Mouse (Mus musculus) neural tube, embryonic 12.5 days (tissue): ENCODE measurements around the gene Aurkaip1. TPM values are rescaled to one million over a fixed set of nuclear protein-coding genes. Genes with fewer than 3 reads are reported as not detected.
A peak's percentile ranks its signal among the peaks of the same experiment; 100 is the strongest.

Experiments
- ATAC-seq: fragments of 200-750 bp; cut with Nextera tagmentation; 2 replicates; pipeline ENCODE4 v1.8.0; 2017; ENCODE audit warnings: low read depth, mild to moderate bottlenecking, moderate TSS enrichment, moderate library complexity; ENCODE audit not compliant: low FRiP score
- H3K27ac ChIP-seq: fragments of 300-500 bp; sonication (generic); 2 replicates; pipeline ENCODE4 v1.5.1; 2016
- H3K27me3 ChIP-seq: fragments of 300-500 bp; sonication (generic); replicated peaks from 2 replicates; pipeline ENCODE4 v1.6.1; 2016; ENCODE audit warnings: mild to moderate bottlenecking
- H3K36me3 ChIP-seq: fragments of 300-500 bp; sonication (generic); 2 replicates; pipeline ENCODE4 v1.6.1; 2016; ENCODE audit warnings: mild to moderate bottlenecking
- H3K4me1 ChIP-seq: fragments of 300-500 bp; sonication (generic); 2 replicates; pipeline ENCODE4 v1.6.1; 2016
- H3K4me2 ChIP-seq: fragments of 300-500 bp; sonication (generic); replicated peaks from 2 replicates; pipeline ENCODE4 v1.6.1; 2016; ENCODE audit warnings: mild to moderate bottlenecking
- H3K4me3 ChIP-seq: fragments of 300-500 bp; sonication (generic); 2 replicates; pipeline ENCODE4 v1.5.1; 2016
- H3K9ac ChIP-seq: fragments of 300-500 bp; sonication (generic); 2 replicates; pipeline ENCODE4 v1.6.1; 2016; ENCODE audit warnings: mild to moderate bottlenecking
- H3K9me3 ChIP-seq: fragments of 300-500 bp; sonication (generic); 2 replicates; pipeline ENCODE4 v1.6.1; 2016; ENCODE audit warnings: mild to moderate bottlenecking
- WGBS: fragments of 180-500 bp; shearing (Covaris S2); methylation state at CpG from one replicate; pipeline ENCODE4 v1.1.7; 2016; 5-methylcytosine and 5-hydroxymethylcytosine counted together
- polyA plus RNA-seq: library from polyadenylated mRNA; unstranded; fragments of >200 nt; fragmentation: Nextera tagmentation; extraction: Ambion mirVana; gene quantifications from 2 replicates; pipeline ENCODE4 v1.2.1, GENCODE M21; 2016

Gene Aurkaip1
- polyA plus RNA-seq, 1 experiment from 2014 or later = 142 TPM

GRCm38 (mm10) chr4:155833234-155833633 lies 2.2 kb downstream of the Aurkaip1 start:
- H3K36me3 ChIP-seq = peaks cover 11% of the 10 kb centered on the region
- H3K9ac ChIP-seq = no peak overlapping the region
- peaks cover 19% of the 10 kb centered on the region for H3K4me1 ChIP-seq
- ATAC-seq = no peak
- WGBS = 91% methylated on average over 4 of the region's 4 CpGs
- H3K4me3 ChIP-seq = no peak overlapping the region
- no peaks in the 10 kb centered on the region for H3K27me3 ChIP-seq
- no peaks in the 10 kb centered on the region for H3K9me3 ChIP-seq
- H3K27ac ChIP-seq = no peak overlapping the region
- peak overlapping the region; percentile 83; the same call in 1 of the 2 replicates for H3K4me2 ChIP-seq

DNA sequence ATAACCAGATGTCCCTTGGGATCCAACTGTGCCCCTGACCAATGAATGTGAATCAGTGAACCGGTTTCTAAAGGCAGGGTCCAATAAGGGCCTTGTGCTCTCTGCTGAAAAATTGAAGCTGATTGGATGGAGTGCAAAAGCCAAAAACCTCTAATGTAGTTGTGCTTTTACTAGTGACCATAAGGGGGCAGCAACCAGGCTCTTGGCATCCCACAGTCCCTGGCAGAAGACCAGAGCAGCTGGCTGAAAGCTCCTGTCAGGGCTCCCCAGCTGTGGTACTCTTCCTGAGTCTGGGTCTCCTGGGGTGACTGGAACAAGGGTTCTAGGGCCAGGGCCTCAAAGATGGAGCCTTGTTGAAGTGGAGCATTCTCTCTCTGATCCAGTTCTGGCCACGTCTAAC lies 2.8 kb downstream of the Aurkaip1 start:
- peaks cover 11% of the 10 kb centered on the region for H3K36me3 ChIP-seq
- H3K4me3 ChIP-seq = no peak overlapping the region
- no peak overlapping the region for H3K4me2 ChIP-seq
- peak; percentile 25 for ATAC-seq
- H3K27me3 ChIP-seq = no peaks in the 10 kb centered on the region
- peaks cover 19% of the 10 kb centered on the region for H3K4me1 ChIP-seq
- WGBS = 42% methylated on average over 2 of the region's 2 CpGs
- no peaks in the 10 kb centered on the region for H3K9me3 ChIP-seq
- no peak overlapping the region for H3K27ac ChIP-seq
- H3K9ac ChIP-seq = no peak overlapping the region

DNA sequence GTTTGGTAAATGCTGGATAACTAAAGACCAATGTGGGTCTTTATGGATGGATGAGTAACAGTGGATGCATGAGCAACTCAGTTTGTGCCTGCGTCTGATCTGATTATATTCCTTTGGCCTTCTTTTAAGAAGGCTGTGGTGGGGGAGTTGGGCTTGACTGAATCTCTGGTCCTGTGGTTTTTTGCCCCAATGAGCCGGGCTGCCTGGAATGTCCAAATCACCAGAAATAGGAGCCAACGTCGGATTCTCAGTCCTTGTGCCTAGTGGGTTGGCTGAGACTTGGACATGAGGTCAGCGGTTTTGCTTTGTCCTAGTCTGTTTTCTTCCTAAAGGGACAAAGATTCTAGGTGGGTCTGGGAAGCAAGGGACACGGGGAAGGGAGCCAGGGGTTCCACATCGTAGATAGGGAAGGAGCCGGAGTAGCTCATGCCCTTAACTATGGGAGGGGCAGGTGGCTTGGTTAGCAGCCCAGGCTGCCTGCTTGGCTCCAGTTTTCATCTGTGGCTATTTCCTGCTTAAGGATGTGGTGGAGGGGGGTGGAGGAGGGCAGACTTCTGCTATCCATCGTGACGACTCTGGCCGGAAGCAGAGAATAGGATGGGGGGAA lies 6.4 kb downstream of the Aurkaip1 start:
- Histone ChIP-seq H3K27ac (no peak overlapping the region), H3K9ac (no peak overlapping the region), H3K4me3 (no peak overlapping the region), H3K27me3 (peaks cover 13% of the 10 kb centered on the region), H3K36me3 (peaks cover 11% of the 10 kb centered on the region), H3K4me2 (no peak overlapping the region), H3K4me1 (peaks cover 31% of the 10 kb centered on the region), H3K9me3 (no peaks in the 10 kb centered on the region)
- ATAC-seq = no peak
- WGBS = 84% methylated on average over 11 of the region's 11 CpGs

DNA sequence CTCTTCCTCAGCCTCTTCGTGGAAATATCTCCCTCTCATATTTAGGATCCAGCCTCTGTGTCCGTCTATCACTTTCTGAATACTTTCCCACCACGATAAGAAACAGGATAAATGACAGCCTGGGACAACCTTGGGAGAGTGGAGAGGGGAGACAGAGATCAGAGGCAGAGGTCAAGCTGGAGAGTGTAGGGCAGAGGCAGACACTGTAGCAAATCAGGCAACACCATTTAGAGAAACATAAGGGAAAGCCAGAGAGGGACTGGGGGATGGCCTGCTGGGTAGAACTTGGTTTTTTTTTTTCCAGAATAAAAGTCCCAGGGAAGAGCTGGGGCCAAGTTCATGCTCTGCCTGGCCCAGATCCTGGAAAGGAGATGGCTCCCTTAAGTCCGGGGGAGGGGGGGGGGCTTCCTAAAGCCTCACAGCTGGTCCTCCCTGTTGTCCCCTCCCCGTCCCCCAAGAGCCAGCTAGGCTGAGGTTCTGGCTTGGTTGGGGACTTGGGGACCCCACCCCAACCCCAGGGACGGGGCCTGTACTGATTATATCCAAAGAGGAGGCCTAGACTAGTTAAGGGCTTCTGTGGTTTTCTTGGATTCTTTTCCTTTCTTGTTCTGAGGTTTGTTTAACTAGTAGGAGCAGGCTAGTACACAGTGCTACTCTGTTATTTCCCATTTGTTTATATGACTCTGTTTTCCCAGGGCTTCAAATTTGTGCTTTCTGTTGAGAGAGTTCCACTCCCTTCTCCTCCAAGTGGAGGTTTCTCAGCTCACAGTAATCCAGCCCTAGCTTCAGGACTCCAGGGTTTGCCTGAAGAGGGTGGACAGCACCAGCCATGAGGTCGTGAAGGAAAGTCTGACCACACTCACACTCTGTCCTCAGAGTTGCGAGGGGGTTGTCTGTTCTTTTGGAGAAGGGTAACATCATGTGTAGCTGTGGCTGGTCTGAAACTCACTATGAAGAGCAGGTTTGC lies 7.4 kb downstream of the Aurkaip1 start:
- no peak overlapping the region for H3K9ac ChIP-seq
- H3K4me1 ChIP-seq = peaks cover 25% of the 10 kb centered on the region
- H3K27ac ChIP-seq = no peak overlapping the region
- 65% methylated on average over 8 of the region's 8 CpGs for WGBS
- peaks cover 13% of the 10 kb centered on the region for H3K27me3 ChIP-seq
- no peaks in the 10 kb centered on the region for H3K9me3 ChIP-seq
- ATAC-seq = no peak
- 0 out of 2 replicates have a peak, but pooled peaks cover 2% of the 10 kb centered on the region for H3K36me3 ChIP-seq
- H3K4me3 ChIP-seq = no peak overlapping the region
- H3K4me2 ChIP-seq = peak overlapping the region; percentile 63; the same call in 1 of the 2 replicates

DNA sequence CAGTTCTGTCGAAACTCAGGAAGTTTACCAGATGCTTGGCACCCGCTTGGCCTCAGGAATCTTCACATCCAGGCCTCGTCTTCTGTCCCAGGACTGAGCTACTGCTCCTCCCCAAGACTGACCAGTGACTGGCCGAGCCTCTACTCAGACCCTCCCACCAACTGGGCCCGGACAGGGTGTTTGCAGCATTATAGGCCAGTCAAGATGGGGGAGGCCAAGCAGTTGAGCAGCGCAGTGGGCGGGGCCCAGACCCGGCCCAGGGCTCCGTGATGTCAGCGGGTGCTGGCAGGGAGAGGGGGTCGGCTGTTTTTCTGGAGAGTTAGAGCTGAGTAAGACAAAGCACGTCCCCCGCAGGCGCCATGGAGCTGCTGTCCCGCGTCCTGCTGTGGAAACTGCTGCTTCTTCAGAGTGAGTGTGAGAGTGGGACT lies 8.4 kb downstream of the Aurkaip1 start, which contains the start of gene Mxra8:
TSS of gene Mxra8 (plus strand) at position 198 of the 428 bp plus-strand sequence.
- peaks cover 13% of the 10 kb centered on the region for H3K27me3 ChIP-seq
- peak within 1 kb of the TSS; percentile 26 for H3K4me3 ChIP-seq
- ATAC-seq = peak; percentile 56
- H3K4me1 ChIP-seq = peaks cover 21% of the 10 kb centered on the region
- no peaks in the 10 kb centered on the region for H3K9me3 ChIP-seq
- H3K36me3 ChIP-seq = no peaks in the 10 kb centered on the region
- H3K27ac ChIP-seq = no peak within 1 kb of the TSS
- WGBS = 3% methylated on average over 16 of the region's 16 CpGs
- H3K4me2 ChIP-seq = peak within 1 kb of the TSS; percentile 63
- peak within 1 kb of the TSS; percentile 49 for H3K9ac ChIP-seq

DNA sequence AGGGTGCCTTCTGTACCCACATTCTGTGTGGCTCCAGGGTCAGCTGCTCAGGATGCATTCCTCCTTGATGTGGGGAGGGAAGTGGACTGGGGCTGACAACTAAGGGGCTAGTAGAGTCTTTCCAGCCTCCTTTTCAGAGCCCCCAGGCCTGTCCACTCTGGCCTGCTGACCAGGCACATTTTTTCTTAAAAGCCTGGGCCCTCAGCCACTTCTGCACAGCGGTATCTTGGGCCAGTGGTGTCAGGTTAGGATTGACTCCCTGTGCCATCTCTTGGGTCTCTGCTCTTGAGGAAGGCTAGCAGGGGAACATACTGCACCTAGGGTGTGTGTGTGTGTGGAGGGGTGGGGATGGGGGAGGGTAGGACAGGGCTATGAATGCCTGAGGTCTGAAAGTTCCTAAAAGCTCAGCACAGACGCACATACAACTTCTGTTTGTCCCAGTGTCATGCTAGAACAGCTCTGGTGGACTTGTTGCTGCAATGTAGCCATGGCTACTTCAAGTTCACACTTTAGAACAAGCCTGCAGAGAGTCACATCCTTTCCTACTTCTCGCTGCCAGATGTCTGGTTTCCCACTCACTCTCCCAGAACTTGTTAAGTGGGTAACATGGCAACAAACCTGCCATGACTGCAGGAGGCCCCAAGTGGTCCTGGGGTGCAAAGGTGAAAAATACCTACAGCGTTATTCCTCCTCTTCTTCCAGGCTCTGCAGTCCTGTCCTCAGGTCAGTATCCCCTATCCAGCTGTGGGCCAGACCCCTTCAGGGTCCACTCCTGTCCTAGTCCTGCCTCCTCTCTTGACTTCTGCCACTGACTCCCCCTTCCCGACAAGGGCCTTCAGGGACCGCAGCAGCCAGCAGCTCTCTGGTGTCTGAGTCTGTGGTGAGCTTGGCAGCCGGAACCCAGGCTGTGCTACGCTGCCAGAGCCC lies 9.3 kb downstream of the Aurkaip1 start:
- peak; percentile 31; the same call in 1 of the 2 replicates for ATAC-seq
- Histone ChIP-seq H3K4me3 (peak overlapping the region; percentile 26), H3K4me2 (peak overlapping the region; percentile 63), H3K9ac (peak overlapping the region; percentile 49), H3K27me3 (peaks cover 13% of the 10 kb centered on the region), H3K36me3 (no peaks in the 10 kb centered on the region), H3K9me3 (no peaks in the 10 kb centered on the region), H3K27ac (no peak overlapping the region), H3K4me1 (peaks cover 21% of the 10 kb centered on the region)
- 12% methylated on average over 8 of the region's 8 CpGs for WGBS

DNA sequence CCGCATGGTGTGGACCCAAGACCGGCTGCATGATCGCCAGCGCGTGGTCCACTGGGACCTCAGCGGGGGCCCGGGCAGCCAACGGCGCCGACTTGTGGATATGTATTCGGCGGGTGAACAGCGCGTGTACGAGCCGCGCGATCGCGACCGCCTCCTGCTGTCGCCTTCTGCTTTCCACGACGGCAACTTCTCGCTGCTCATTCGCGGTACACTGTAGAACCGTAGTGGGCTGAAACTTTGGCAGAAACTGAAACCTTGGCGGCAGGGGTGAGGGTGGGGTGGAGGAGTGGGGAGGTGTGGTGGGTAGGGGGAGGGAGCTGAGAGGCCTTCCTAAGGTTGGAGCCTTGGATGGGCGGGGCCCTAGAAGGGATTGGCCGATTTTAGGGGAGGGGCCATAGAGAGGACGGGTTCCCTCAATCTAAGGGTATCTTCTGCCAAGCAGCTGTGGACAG lies 10.0 kb downstream of the Aurkaip1 start:
- under 1% methylated on average over 32 of the region's 32 CpGs for WGBS
- no peak for ATAC-seq
- H3K4me3 ChIP-seq = peak overlapping the region; percentile 26

DNA sequence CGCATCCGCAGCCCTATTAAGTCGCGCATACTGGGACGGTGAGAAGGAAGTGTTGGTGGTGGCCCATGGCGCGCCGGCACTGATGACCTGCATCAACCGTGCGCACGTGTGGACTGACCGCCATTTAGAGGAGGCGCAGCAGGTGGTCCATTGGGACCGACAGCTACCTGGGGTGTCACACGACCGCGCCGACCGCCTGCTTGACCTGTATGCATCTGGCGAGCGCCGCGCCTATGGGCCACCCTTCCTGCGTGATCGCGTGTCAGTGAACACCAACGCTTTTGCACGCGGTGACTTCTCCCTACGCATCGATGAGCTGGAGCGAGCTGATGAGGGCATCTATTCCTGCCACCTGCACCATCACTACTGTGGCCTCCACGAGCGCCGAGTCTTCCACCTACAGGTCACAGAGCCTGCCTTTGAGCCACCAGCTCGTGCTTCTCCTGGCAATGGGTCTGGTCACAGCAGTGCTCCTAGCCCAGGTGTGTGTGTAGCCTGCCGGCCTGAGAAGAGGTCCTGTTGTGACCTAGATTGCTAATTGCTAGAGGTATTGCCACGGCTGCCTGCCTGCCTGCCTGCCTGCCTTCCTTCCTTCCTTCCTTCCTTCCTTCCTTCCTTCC lies 10.7 kb downstream of the Aurkaip1 start:
- Histone ChIP-seq H3K9ac (0 out of 2 replicates have a peak overlapping the region, but pooled peaks have one; percentile 36), H3K36me3 (no peaks in the 10 kb centered on the region), H3K4me2 (peak overlapping the region; percentile 63), H3K4me3 (0 out of 2 replicates have a peak overlapping the region, but pooled peaks have one; percentile 26), H3K27me3 (peaks cover 13% of the 10 kb centered on the region), H3K4me1 (peaks cover 25% of the 10 kb centered on the region), H3K9me3 (no peaks in the 10 kb centered on the region), H3K27ac (no peak overlapping the region)
- no peak for ATAC-seq
- WGBS = 29% methylated on average over 38 of the region's 38 CpGs

More for the DNA sequence above, 10.0 kb downstream of the Aurkaip1 start:
- H3K9ac ChIP-seq = peak overlapping the region; percentile 36
- H3K27me3 ChIP-seq = peaks cover 13% of the 10 kb centered on the region
- H3K27ac ChIP-seq = no peak overlapping the region
- H3K4me2 ChIP-seq = peak overlapping the region; percentile 63
- H3K4me1 ChIP-seq = peaks cover 21% of the 10 kb centered on the region
- H3K36me3 ChIP-seq = no peaks in the 10 kb centered on the region
- H3K9me3 ChIP-seq = no peaks in the 10 kb centered on the region

DNA sequence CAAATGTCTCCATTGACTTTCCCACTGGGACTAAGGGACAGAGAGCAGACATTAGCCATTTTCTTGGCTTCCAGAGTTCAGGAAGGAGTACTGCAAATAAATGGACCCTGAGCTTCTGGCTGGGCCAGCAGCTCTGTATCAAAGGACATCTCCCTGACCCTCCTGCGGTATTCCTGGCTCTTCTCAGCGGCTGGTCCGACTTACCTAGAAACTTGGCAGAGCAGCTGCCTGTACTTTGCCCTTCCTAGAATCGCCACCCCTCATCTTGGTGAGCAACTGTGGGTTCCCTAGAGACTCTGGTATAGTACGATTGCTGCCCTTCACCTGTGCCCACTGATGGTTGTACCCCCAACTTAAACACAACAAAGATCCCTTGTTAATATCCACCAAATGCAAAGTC lies 12.2 kb downstream of the Aurkaip1 start:
- 90% methylated on average over 5 of the region's 5 CpGs for WGBS
- H3K9ac ChIP-seq = no peak overlapping the region
- no peaks in the 10 kb centered on the region for H3K36me3 ChIP-seq
- no peak overlapping the region for H3K27ac ChIP-seq
- no peak overlapping the region for H3K4me3 ChIP-seq
- peaks cover 33% of the 10 kb centered on the region for H3K4me1 ChIP-seq
- H3K4me2 ChIP-seq = no peak overlapping the region
- peaks cover 13% of the 10 kb centered on the region for H3K27me3 ChIP-seq
- no peak for ATAC-seq
- no peaks in the 10 kb centered on the region for H3K9me3 ChIP-seq

GRCm38 (mm10) chr4:155846871-155847578 lies 16.0 kb downstream of the Aurkaip1 start, which contains the start of gene Dvl1:
TSS of gene Dvl1 (plus strand) at chr4:155847402.
- peak within 1 kb of the TSS; percentile 80 for H3K9ac ChIP-seq
- H3K4me3 ChIP-seq = peak within 1 kb of the TSS; percentile 84
- peak within 1 kb of the TSS; percentile 20; the same call in 1 of the 2 replicates for H3K27ac ChIP-seq
- H3K27me3 ChIP-seq = peaks cover under 1% of the 10 kb centered on the region; the same call in 1 of the 2 replicates
- peak; percentile 91 for ATAC-seq
- peak within 1 kb of the TSS; percentile 88 for H3K4me2 ChIP-seq
- H3K36me3 ChIP-seq = no peaks in the 10 kb centered on the region
- H3K4me1 ChIP-seq = peaks cover 27% of the 10 kb centered on the region
- 3% methylated on average over 65 of the region's 65 CpGs for WGBS
- no peaks in the 10 kb centered on the region for H3K9me3 ChIP-seq
